7 mouse cellular contexts compared by ENCODE assay signal in genomic region chr13:48807481-48808031, GRCm38 (mm10).
A peak's percentile ranks its signal among the peaks of the same experiment; 100 is the strongest.
DNase-seq lines count a peak whose midpoint lies in the region; TF ChIP-seq lines count a peak whose summit lies in the region.

No protein-coding gene starts in this region.

- no peak overlapping the region for H3K4me3 ChIP-seq in lung, adult 2 months (replicated peaks; ENCODE audit: extremely low read depth, low read depth, low read length)

- no peak for TF ChIP-seq POLR2A in lung, adult 2 months (IDR thresholded peaks at IDR 0.05; ENCODE audit: borderline replicate concordance, extremely low read depth, low read depth, low read length)

- peak; percentile 84 for TF ChIP-seq CTCF in lung, adult 2 months (IDR thresholded peaks at IDR 0.05; ENCODE audit: insufficient read depth, low read length)

- DNase-seq in CD8-positive naive resting alpha-beta T cell, adult 2 months (ENCODE audit: low read depth in 2 of 2, low spot score in 2 of 2) = peak; percentile 23 to 31
- peak; percentile 82 for DNase-seq in Muller cell, postnatal 12 days (ENCODE audit: inconsistent ontology term)
- DNase-seq in cerebellum, postnatal 25 days = peak; percentile 74 to 82
- DNase-seq in gastrocnemius, adult 8-10 months (ENCODE audit: low spot score in 2 of 2) = peak; percentile 56 to 57
- peak; percentile 44 for DNase-seq in kidney, postnatal 14 days
- peak; percentile 49 for DNase-seq in lung, adult 2 months
- DNase-seq in right cerebral cortex, postnatal 25 days = peak; percentile 45

- H3K4me1 ChIP-seq in lung, adult 2 months (ENCODE audit: control insufficient read depth, insufficient read depth, low read length) = no peaks in the 10 kb centered on the region

- 79% methylated on average over 5 of the region's 5 CpGs for WGBS in lung, adult 2 months

Comparison
In these comparisons a context has a peak if more than half of its experiments do, and no peak if none do; other contexts are left out.
1. DNase-seq: peak in every context shown above with its lines; median percentile 82 in Muller cell, postnatal 12 days; 78 in cerebellum, postnatal 25 days; 56 in gastrocnemius, adult 8-10 months; 49 in lung, adult 2 months; 45 in right cerebral cortex, postnatal 25 days; 44 in kidney, postnatal 14 days; 27 in CD8-positive naive resting alpha-beta T cell, adult 2 months.